Mouse (Mus musculus) MEL-GATA-1-ER (cell line): ENCODE measurements around the gene Skap1.
A peak's percentile ranks its signal among the peaks of the same experiment; 100 is the strongest.

Source experiments
- DNase-seq: peaks from one replicate; pipeline ENCODE4 v3.0.0-alpha.2; 2012; ENCODE audit warnings: low read depth; ENCODE audit errors: extremely low read depth

Gene Skap1

DNA sequence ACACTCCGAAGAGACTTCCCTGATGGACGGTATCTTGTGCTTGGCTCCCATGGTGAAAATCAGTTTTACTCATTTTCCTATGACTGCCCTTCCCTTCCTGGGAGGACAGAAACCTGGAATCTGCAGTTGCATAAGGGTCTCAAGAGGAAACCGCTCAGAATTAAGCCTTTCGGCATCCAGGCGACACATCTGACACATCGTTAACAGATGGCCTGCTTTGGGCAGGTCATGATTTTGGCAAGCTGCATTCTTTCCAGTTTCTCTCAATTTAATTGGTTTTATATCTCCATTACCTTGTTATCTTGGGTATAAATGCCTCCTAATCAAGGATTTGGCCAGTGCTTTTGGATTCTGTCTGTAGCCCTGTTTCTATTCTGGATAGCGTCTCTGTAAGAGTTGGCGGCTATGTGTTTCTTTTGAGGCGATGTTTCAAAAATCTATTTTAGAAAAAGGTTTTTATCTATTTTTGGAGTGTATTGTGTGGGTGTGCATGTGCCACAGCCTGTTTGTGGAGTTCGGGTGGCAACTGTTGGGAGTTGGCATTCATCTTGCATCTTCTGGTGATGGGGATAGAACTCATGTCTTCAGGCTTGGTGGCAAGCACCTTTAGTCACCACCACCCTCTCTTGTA, 1.1 kb downstream of the Skap1 start:
- DNase-seq, result no peak

DNA sequence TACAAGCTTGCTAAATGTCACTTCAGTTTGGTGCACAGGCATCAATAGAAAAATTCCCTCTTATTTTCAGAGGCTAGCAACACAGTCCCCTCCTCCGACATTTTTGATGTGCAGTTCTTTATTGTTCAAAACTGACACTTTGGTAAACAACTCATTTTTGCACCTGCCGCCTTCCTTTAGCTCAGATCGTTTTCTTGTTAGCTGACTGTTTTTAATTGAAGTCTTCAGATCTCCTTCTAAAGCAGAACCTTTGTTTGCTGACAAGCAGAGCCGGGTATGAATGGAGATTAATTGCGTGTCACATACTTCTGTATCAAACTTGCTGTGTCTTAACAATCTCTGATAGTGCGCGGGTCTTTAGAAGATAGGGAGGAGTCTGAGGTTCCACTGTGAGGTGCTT, 2.0 kb downstream of the Skap1 start:
- no peak for DNase-seq

- DNase-seq, result no peak
Measured at GRCm38 (mm10) chr11:96466987-96467386, 2.6 kb downstream of the Skap1 start.

GRCm38 (mm10) chr11:96468048-96468745, 3.8 kb downstream of the Skap1 start:
- DNase-seq, result peak; percentile 29

DNA sequence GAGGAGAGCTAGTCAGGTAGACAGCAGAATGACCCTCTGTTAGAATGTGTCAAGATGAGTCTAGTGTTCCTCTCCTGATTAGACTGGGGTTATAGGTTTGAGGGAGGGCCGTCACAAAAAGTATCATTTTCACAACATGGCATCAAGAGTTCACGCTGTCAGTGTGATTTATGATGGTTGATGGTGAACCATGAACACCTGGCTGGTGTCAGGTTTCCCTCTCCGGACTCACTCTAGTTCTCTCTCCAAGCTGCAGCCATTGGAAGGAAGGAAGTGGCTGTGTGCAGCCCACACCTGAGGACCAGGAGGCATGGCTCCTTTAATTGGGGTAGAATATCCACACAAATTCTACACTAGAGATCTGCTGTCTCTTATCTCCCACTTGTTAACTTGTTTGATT, 18.3 kb downstream of the Skap1 start:
- DNase-seq, result no peak

- no peak for DNase-seq
Measured at GRCm38 (mm10) chr11:96483179-96483578, 18.8 kb downstream of the Skap1 start.

DNA sequence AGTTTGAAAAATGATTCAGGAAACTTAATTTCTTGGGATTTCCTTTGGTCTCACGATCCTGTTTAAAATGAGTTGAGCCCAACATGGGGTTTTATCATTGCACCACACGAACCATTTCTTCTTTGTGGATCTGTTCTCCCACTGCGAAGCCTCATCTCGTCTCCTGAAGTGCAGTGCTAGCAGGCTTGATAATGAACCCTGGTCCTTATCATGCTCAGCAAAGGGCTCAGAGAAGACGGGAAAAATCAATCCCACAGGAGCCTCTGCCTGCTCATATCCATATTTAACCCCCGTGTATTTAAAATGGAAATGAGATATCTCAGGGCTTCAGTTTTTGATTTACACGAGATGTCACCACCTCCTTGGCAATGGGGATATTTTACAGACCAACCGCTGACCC, 34.1 kb downstream of the Skap1 start:
- no peak for DNase-seq

GRCm38 (mm10) chr11:96501042-96501441, 36.6 kb downstream of the Skap1 start:
- DNase-seq, result no peak

DNA sequence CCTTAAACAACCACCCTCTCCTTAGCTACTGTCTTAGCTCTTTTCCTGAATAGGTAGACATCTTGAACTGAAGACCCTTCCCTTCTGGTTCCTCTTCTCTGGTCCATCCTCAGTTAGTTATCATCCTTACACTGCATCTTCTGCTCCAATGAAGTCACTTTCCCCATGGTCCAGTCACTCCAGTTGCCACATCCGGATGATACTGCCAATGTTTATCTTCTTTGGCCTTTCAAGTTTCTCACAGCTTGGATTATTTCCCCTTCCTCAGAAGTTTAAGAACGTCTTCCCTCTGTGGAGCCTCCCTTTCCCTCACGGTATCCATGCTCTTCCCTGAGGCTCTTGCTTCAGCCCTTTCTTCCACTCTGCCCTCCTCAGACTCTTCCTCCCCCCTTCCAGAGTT, 38.6 kb downstream of the Skap1 start:
- no peak for DNase-seq

DNA sequence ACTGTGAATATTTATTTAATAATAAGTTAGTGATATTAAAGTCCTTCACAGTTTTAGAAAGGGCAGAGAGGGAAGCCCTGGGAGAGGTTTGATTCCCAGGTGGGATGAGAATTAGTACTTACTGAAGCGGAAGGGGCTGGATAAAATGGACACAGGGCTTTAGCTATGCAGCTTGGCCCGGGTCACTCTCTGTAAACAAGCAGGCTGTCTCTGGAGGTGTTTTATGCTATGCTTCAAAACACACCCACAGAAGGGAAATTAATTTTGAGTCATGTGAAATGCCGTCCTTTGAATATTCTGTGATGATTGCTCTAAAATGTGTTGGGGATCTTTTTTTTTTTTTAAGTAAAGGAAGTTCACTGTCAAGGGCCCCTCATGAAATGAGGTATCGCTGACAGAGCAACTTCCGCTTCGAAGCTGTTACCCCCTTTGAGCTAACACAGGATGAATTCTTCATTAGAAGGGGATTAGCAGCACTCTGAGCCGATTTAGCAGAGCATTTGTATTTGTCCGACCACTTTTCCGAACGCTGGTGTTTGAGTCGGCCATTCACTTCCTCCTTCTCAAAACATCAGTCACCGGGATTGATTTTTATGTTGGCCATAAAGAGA, 40.2 kb downstream of the Skap1 start:
- no peak for DNase-seq

DNA sequence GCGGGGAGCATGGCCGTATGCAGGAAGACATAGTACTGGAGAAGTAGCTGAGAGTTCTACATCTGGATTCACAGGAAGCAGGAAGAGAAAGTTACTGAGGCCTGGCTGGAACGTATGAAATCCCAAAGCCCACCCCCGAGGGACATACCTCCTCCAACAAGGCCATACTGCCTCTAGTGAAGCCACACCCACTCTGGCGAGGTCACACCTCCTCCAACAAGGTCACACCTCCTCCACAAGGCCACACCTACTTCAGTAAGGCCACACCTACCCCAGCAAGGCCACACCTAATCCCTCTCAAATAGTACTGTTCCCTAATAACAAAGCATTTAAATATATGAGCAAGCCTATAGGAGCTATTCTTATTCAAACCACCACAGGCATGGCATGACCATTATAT, 41.4 kb downstream of the Skap1 start:
- no peak for DNase-seq

- no peak for DNase-seq
Measured at GRCm38 (mm10) chr11:96515164-96515563, 50.8 kb downstream of the Skap1 start.

GRCm38 (mm10) chr11:96524541-96524940, 60.1 kb downstream of the Skap1 start:
- no peak for DNase-seq

DNA sequence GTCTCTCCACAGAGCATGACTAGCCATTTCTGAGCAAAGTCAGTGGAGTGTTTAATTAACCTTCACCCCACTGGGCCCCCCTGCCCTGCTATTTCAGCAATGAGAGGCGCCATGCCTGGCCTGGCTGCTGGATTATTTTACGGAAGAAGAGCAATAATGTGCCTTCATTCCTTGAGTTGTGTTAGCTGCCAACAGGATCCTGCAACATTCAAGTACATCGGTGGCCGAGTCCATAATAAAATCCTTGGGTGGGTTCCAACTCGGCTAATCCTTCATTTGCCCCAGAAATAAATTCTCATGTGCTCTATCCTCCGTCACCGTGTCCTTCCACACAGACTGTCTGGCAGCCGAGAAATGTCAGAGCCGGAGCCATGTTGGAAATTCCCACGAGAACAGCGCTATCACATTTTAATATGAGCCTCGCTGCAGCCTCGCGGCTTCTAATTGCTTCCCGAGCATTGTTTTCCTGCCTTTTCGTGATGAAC, 61.8 kb downstream of the Skap1 start:
- DNase-seq, result no peak

DNA sequence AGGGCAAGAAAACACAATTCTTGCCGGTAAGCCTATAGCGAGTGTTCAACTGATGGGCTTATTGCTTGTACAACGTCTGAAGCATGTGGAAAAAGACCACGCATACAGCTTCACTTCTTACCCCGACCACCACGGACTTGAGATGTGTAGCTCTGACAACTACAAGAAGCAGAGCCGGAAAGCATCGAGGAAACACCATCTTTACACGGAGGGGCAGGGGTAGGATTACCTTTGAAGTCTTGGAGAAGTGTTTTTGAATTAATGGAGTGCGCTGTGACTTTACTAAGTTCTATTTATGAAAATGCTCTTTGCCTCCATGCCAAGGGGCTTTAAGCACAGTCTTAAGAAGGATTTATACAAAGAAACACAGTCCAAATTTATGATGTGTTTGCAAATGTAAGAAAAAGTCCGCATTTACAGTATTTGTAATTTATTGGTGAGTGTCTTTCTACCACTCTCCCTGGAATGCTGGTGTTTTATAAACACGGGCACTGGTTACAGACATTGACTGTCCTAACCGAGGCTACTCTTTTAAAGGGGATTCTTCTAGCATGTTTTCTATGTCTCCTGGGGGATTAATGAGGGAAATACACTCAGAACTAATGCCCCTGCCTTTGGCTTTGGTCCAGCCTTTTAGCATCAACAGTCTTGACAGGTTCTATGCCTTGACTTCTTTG, 67.5 kb downstream of the Skap1 start:
- DNase-seq, result no peak

DNA sequence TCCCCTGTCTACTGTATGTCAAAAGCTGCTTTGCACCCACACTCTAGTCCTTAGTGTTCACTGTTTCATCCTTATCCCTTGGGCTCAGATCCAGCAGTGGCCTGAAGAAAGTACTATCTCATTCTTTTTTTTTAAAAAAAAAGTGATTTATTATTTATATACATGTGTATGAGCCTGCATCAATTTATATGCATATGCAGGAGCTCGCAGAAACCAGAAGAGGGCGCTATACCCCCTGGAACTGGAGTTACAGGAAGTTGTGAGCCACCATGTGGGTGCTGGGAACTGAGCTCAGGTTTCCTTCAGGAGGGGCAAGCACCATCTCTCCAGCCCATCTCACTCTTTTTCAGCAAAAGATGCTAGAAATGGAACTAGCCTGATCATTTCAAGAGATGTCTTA, 70.1 kb downstream of the Skap1 start:
- DNase-seq, result no peak

- no peak for DNase-seq
Measured at GRCm38 (mm10) chr11:96536146-96536545, 71.8 kb downstream of the Skap1 start.

DNA sequence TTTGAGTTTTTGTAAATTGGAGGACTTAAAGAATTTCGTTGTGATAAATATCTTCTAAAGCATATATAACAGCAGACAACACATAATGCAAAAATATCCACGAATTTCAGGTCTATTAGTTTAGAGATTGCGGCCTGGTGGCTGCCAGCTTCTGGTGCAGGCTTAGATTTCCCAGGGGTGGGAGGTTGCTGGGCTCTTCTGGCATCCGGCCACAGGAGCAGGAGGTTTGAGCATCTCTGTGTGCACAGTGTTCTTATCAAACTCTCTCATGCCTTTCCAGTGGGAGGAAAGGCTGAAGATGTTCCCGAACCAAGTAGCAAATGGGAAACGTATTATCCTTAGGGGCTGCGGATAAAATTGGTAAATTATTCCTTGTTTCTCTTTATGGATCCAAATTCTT, 77.6 kb downstream of the Skap1 start:
- no peak for DNase-seq

DNA sequence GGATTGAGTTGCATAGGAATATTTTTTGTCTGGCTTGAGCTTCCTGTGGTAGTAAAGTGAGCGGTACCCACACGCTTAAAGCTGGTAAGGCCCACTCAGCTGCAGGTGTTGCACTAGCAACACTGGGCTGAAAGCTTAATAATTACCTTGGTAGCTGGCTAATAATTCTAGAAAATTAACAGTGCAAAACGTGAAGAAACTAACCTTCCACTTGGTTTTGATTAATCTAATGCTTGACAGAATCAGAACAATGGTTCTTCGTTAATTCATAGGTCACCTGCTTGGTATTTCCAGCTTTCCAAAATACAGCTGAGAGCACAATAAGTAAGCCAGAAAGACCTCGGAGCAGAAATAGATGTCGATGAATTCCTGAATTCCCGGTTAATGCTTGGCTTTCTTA, 78.2 kb downstream of the Skap1 start:
- DNase-seq, result no peak

DNA sequence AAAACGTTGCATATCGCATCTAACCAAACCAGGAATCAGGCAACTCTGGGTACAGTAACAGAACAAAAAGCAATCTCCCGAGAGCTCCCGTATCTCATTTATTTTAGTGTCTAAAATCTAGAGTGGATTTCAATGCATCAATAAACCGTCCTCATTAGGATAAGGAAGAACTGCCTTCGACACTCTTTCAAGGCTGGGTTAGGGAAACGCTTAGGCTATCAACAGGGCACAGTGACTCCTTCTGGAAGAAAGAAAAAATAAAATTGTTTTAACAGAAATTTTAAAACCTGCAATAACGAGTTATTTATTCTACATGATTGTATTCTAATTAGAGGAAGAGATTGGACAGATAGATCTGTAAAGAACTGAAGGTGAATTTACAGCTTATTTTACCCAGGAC, 82.0 kb downstream of the Skap1 start:
- DNase-seq, result no peak

GRCm38 (mm10) chr11:96550960-96551703, 86.7 kb downstream of the Skap1 start:
- no peak for DNase-seq
